9 mouse cellular contexts compared by ENCODE assay signal in genomic region chr2:145903983-145904616, GRCm38 (mm10). TPM values are rescaled to one million over a fixed set of nuclear protein-coding genes. Genes with fewer than 3 reads are reported as not detected.
A peak's percentile ranks its signal among the peaks of the same experiment; 100 is the strongest.
DNase-seq lines count a peak whose midpoint lies in the region; ATAC-seq and TF ChIP-seq lines count a peak whose summit lies in the region.
"Had no signal": no experiment of that assay in that cellular context is flagged by ENCODE, and none has a peak within 500 bp of the region (broad histone marks: within the 10 kb centered on the region; RNA-seq: fewer than 3 reads in every experiment).

No protein-coding gene starts in this region.

- H3K27ac ChIP-seq in kidney, embryonic 16.5 days (ENCODE audit: low read length): peak overlapping the region; percentile 2; the same call in 1 of the 2 replicates
- H3K27ac ChIP-seq in bone marrow macrophage, adult 2 months (ENCODE audit: insufficient read depth, low read depth, low read length): peak overlapping the region; percentile 79
- H3K27ac ChIP-seq in hindbrain, embryonic 15.5 days (replicated peaks): no peak overlapping the region
- no peak overlapping the region for H3K27ac ChIP-seq in midbrain, embryonic 15.5 days

- no peaks in the 10 kb centered on the region for H3K27me3 ChIP-seq in kidney, embryonic 16.5 days (ENCODE audit: insufficient read depth, low read length)
- no peaks in the 10 kb centered on the region for H3K27me3 ChIP-seq in hindbrain, embryonic 15.5 days
- no peaks in the 10 kb centered on the region for H3K27me3 ChIP-seq in midbrain, embryonic 15.5 days (replicated peaks)

- no peak for TF ChIP-seq POLR2A in bone marrow macrophage, adult 2 months (IDR thresholded peaks at IDR 0.05; ENCODE audit: borderline replicate concordance, low read depth, low read length)

- TF ChIP-seq CTCF in bone marrow macrophage, adult 2 months (IDR thresholded peaks at IDR 0.05; ENCODE audit: low read depth, low read length): no peak

- peak overlapping the region; percentile 95 for H3K9ac ChIP-seq in kidney, embryonic 16.5 days (replicated peaks; ENCODE audit: low read length)
- H3K9ac ChIP-seq in hindbrain, embryonic 15.5 days: peak overlapping the region; percentile 90
- peak overlapping the region; percentile 95; the same call in 1 of the 2 replicates for H3K9ac ChIP-seq in midbrain, embryonic 15.5 days

- H3K4me3 ChIP-seq in kidney, embryonic 16.5 days (ENCODE audit: low read length): peak overlapping the region; percentile 87
- peak overlapping the region; percentile 95 for H3K4me3 ChIP-seq in bone marrow macrophage, adult 2 months (ENCODE audit: insufficient read depth, low read length)
- peak overlapping the region; percentile 97 for H3K4me3 ChIP-seq in hindbrain, embryonic 15.5 days
- peak overlapping the region; percentile 99 for H3K4me3 ChIP-seq in midbrain, embryonic 15.5 days

- H3K36me3 ChIP-seq in kidney, embryonic 16.5 days (ENCODE audit: insufficient read depth, low read length): no peaks in the 10 kb centered on the region
- H3K36me3 ChIP-seq in hindbrain, embryonic 15.5 days: no peaks in the 10 kb centered on the region; the same call in 1 of the 2 replicates
- H3K36me3 ChIP-seq in midbrain, embryonic 15.5 days (replicated peaks): peaks cover 4% of the 10 kb centered on the region; the same call in 1 of the 2 replicates

- H3K4me2 ChIP-seq in kidney, embryonic 16.5 days (replicated peaks; ENCODE audit: low read depth, low read length): peak overlapping the region; percentile 59
- peak overlapping the region; percentile 64 for H3K4me2 ChIP-seq in hindbrain, embryonic 15.5 days
- H3K4me2 ChIP-seq in midbrain, embryonic 15.5 days: peak overlapping the region; percentile 55

- DNase-seq in kidney, postnatal 4 days: no peak
- no peak for DNase-seq in adrenal gland, postnatal 14 days
- no peak for DNase-seq in frontal cortex, postnatal 36 days (ENCODE audit: low spot score in 2 of 2)
- DNase-seq in layer of hippocampus, postnatal 36 days: no peak

- WGBS in kidney, embryonic 16.5 days: 19% methylated on average over 12 of the region's 12 CpGs
- 36% methylated on average over 12 of the region's 12 CpGs for WGBS in hindbrain, embryonic 15.5 days
- WGBS in midbrain, embryonic 15.5 days: 32% methylated on average over 12 of the region's 12 CpGs

- peaks cover 17% of the 10 kb centered on the region for H3K4me1 ChIP-seq in kidney, embryonic 16.5 days (ENCODE audit: insufficient read depth, low read length)
- H3K4me1 ChIP-seq in bone marrow macrophage, adult 2 months (ENCODE audit: control insufficient read depth, insufficient read depth, low read length): peaks cover 32% of the 10 kb centered on the region
- peaks cover 22% of the 10 kb centered on the region for H3K4me1 ChIP-seq in hindbrain, embryonic 15.5 days (replicated peaks)
- H3K4me1 ChIP-seq in midbrain, embryonic 15.5 days: peaks cover 17% of the 10 kb centered on the region

- no peaks in the 10 kb centered on the region for H3K9me3 ChIP-seq in kidney, embryonic 16.5 days (ENCODE audit: low read length)
- no peaks in the 10 kb centered on the region for H3K9me3 ChIP-seq in hindbrain, embryonic 15.5 days
- no peaks in the 10 kb centered on the region for H3K9me3 ChIP-seq in midbrain, embryonic 15.5 days

- 0 out of 2 replicates have a peak, but pooled peaks have one; percentile 7 for ATAC-seq in kidney, embryonic 16.5 days (ENCODE audit: low FRiP score, low TSS enrichment)
- ATAC-seq in hindbrain, embryonic 15.5 days (ENCODE audit: low FRiP score, low read depth): no peak
- no peak for ATAC-seq in midbrain, embryonic 15.5 days (replicated peaks)

RNA-seq across cellular contexts. Expression of gene Naa20, which starts 2.2 kb away (rescaled TPM):
- polyA plus RNA-seq in kidney, embryonic 16.5 days (2015; fragmentation: Nextera tagmentation; extraction: Ambion mirVana): 170 and 177 TPM in 2 replicates
- 77.3 and 85.4 TPM in 2 replicates for polyA plus RNA-seq in bone marrow macrophage, adult 2 months (2012; ENCODE audit: insufficient read depth, insufficient read length, missing spikeins)
- polyA plus RNA-seq in hindbrain, embryonic 15.5 days (2015; fragmentation: Nextera tagmentation; extraction: Ambion mirVana): 126 TPM in 2 replicates
- 116 and 120 TPM in 2 replicates for polyA plus RNA-seq in midbrain, embryonic 15.5 days (2015; fragmentation: Nextera tagmentation; extraction: Ambion mirVana)
- total RNA-seq in adrenal gland, postnatal 14 days (2021): 70.7 and 76.7 TPM in 2 replicates
- total RNA-seq in layer of hippocampus, postnatal 36 days (2021): 10 to 100 TPM; 66.0 to 70.9 TPM

RNA-seq across cellular contexts. Expression of gene Cfap61, which starts 30.5 kb away (rescaled TPM):
- 0.67 and 2.2 TPM in 2 replicates for polyA plus RNA-seq in kidney, embryonic 16.5 days (2015; fragmentation: Nextera tagmentation; extraction: Ambion mirVana)
- polyA plus RNA-seq in bone marrow macrophage, adult 2 months (2012; ENCODE audit: insufficient read depth, insufficient read length, missing spikeins): not detected in 2 replicates
- 2.9 and 4.8 TPM in 2 replicates for polyA plus RNA-seq in hindbrain, embryonic 15.5 days (2015; fragmentation: Nextera tagmentation; extraction: Ambion mirVana)
- polyA plus RNA-seq in midbrain, embryonic 15.5 days (2015; fragmentation: Nextera tagmentation; extraction: Ambion mirVana): 3.5 and 3.7 TPM in 2 replicates
- 25.5 and 39.6 TPM in 2 replicates for total RNA-seq in adrenal gland, postnatal 14 days (2021)
- 1 to 10 TPM; 1.7 to 2.0 TPM for total RNA-seq in layer of hippocampus, postnatal 36 days (2021)
- total RNA-seq: neutrophil, adult 5-6 weeks had no signal

RNA-seq across cellular contexts. Expression of gene Crnkl1, which starts 30.7 kb away (rescaled TPM):
- polyA plus RNA-seq in kidney, embryonic 16.5 days (2015; fragmentation: Nextera tagmentation; extraction: Ambion mirVana): 27.6 and 29.7 TPM in 2 replicates
- polyA plus RNA-seq in bone marrow macrophage, adult 2 months (2012; ENCODE audit: insufficient read depth, insufficient read length, missing spikeins): 18.2 and 22.0 TPM in 2 replicates
- polyA plus RNA-seq in hindbrain, embryonic 15.5 days (2015; fragmentation: Nextera tagmentation; extraction: Ambion mirVana): 21.4 and 25.0 TPM in 2 replicates
- polyA plus RNA-seq in midbrain, embryonic 15.5 days (2015; fragmentation: Nextera tagmentation; extraction: Ambion mirVana): 23.8 and 25.1 TPM in 2 replicates
- 24.3 and 27.3 TPM in 2 replicates for total RNA-seq in adrenal gland, postnatal 14 days (2021)
- total RNA-seq in layer of hippocampus, postnatal 36 days (2021): 10 to 100 TPM; 19.2 to 21.5 TPM

Comparison
In these comparisons a context has a peak if more than half of its experiments do, and no peak if none do; other contexts are left out.
1. H3K27ac ChIP-seq: peak in kidney, embryonic 16.5 days (single experiment) and bone marrow macrophage, adult 2 months (single experiment); none in hindbrain, embryonic 15.5 days (single experiment) and midbrain, embryonic 15.5 days (single experiment).
2. Peak in every context shown above with its lines, with median percentiles within 50 percentile points of each other: H3K4me2 ChIP-seq, H3K4me3 ChIP-seq and H3K9ac ChIP-seq.